Mouse (Mus musculus) neutrophil, adult 5-6 weeks (primary cell): ENCODE measurements around the gene Rpia. TPM values are rescaled to one million over a fixed set of nuclear protein-coding genes. Genes with fewer than 3 reads are reported as not detected.

Experiments
- ATAC-seq: fragments of 151-379, 151-347 bp; 2 replicates; pipeline ENCODE4 v1.8.0; 2017; ENCODE audit warnings: mild to moderate bottlenecking, moderate TSS enrichment; ENCODE audit not compliant: insufficient number of reproducible peaks, poor library complexity, low FRiP score, severe bottlenecking; ENCODE audit errors: extremely low read depth
- total RNA-seq: library from RNA; stranded (forward); fragments of 200-1000 nt; gene quantifications from 2 replicates; pipeline ENCODE4 v1.2.3, GENCODE M21; 2017

Rpia gene
- total RNA-seq, 1 experiment from 2014 or later = 79.0 TPM

- ATAC-seq = no peak
Measured at GRCm38 (mm10) chr6:70763881-70764280, 28.2 kb downstream of the Rpia start.

GRCm38 (mm10) chr6:70762659-70763058, 29.4 kb downstream of the Rpia start:
- ATAC-seq = peak; percentile 43; the same call in 1 of the 2 replicates

- ATAC-seq = no peak
Measured at GRCm38 (mm10) chr6:70760951-70761350, 31.1 kb downstream of the Rpia start.

- no peak for ATAC-seq
Measured at GRCm38 (mm10) chr6:70754833-70755232, 37.2 kb downstream of the Rpia start.

- peak; percentile 74; the same call in 1 of the 2 replicates for ATAC-seq
Measured at GRCm38 (mm10) chr6:70752351-70752750, 39.7 kb downstream of the Rpia start.

- ATAC-seq = no peak
Measured at GRCm38 (mm10) chr6:70751898-70752273, 40.1 kb downstream of the Rpia start.

- no peak for ATAC-seq
Measured at GRCm38 (mm10) chr6:70751251-70751897, 40.7 kb downstream of the Rpia start.

GRCm38 (mm10) chr6:70749750-70750149, 42.3 kb downstream of the Rpia start:
- ATAC-seq = no peak

- ATAC-seq = no peak
Measured at GRCm38 (mm10) chr6:70747702-70748101, 44.3 kb downstream of the Rpia start.

GRCm38 (mm10) chr6:70743902-70744301, 48.1 kb downstream of the Rpia start:
- peak; percentile 85 for ATAC-seq

GRCm38 (mm10) chr6:70742833-70743232, 49.2 kb downstream of the Rpia start:
- no peak for ATAC-seq

- no peak for ATAC-seq
Measured at GRCm38 (mm10) chr6:70740535-70740934, 51.5 kb downstream of the Rpia start.

- no peak for ATAC-seq
Measured at GRCm38 (mm10) chr6:70739456-70739855, 52.6 kb downstream of the Rpia start.

- ATAC-seq = peak; percentile 96
Measured at GRCm38 (mm10) chr6:70735528-70735927, 56.5 kb downstream of the Rpia start.

- ATAC-seq = no peak
Measured at GRCm38 (mm10) chr6:70730828-70731227, 61.2 kb downstream of the Rpia start.

- ATAC-seq = no peak
Measured at GRCm38 (mm10) chr6:70729125-70729524, 62.9 kb downstream of the Rpia start.

- ATAC-seq = no peak
Measured at GRCm38 (mm10) chr6:70727094-70727721, 64.8 kb downstream of the Rpia start.

GRCm38 (mm10) chr6:70725639-70726038, 66.4 kb downstream of the Rpia start:
- ATAC-seq = 0 out of 2 replicates have a peak, but pooled peaks have one; percentile 17

GRCm38 (mm10) chr6:70724722-70725121, 67.3 kb downstream of the Rpia start:
- ATAC-seq = no peak

- 0 out of 2 replicates have a peak, but pooled peaks have one; percentile 21 for ATAC-seq
Measured at GRCm38 (mm10) chr6:70722298-70722697, 69.7 kb downstream of the Rpia start.

- ATAC-seq = no peak
Measured at GRCm38 (mm10) chr6:70718760-70719159, 73.3 kb downstream of the Rpia start.
